Mouse (Mus musculus) forebrain, embryonic 12.5 days (tissue): ENCODE measurements around the gene Wapl. TPM values are rescaled to one million over a fixed set of nuclear protein-coding genes. Genes with fewer than 3 reads are reported as not detected.

ENCODE experiments used
- ATAC-seq: fragments of 200-750 bp; cut with Nextera tagmentation; 2 replicates; pipeline ENCODE4 v1.8.0; 2017; ENCODE audit warnings: moderate TSS enrichment; ENCODE audit not compliant: low FRiP score
- H3K27ac ChIP-seq: fragments of 300-500 bp; sonication (generic); 2 replicates; pipeline ENCODE4 v1.5.1; 2016; ENCODE audit warnings: mild to moderate bottlenecking
- H3K27me3 ChIP-seq: fragments of 300-500 bp; sonication (generic); 2 replicates; pipeline ENCODE4 v1.6.1; 2016; ENCODE audit warnings: mild to moderate bottlenecking
- H3K36me3 ChIP-seq: fragments of 300-500 bp; sonication (generic); replicated peaks from 2 replicates; pipeline ENCODE4 v1.6.1; 2016; ENCODE audit warnings: mild to moderate bottlenecking
- H3K4me1 ChIP-seq: fragments of 300-500 bp; sonication (generic); 2 replicates; pipeline ENCODE4 v1.6.1; 2016
- H3K4me2 ChIP-seq: fragments of 300-500 bp; sonication (generic); 2 replicates; pipeline ENCODE4 v1.6.1; 2016; ENCODE audit warnings: mild to moderate bottlenecking, moderate library complexity
- H3K4me3 ChIP-seq: fragments of 300-500 bp; sonication (generic); replicated peaks from 2 replicates; pipeline ENCODE4 v1.5.1; 2016; ENCODE audit warnings: mild to moderate bottlenecking
- H3K9ac ChIP-seq: fragments of 300-500 bp; sonication (generic); 2 replicates; pipeline ENCODE4 v1.6.1; 2016; ENCODE audit warnings: mild to moderate bottlenecking
- H3K9me3 ChIP-seq: fragments of 300-500 bp; sonication (generic); 2 replicates; pipeline ENCODE4 v1.6.1; 2016
- WGBS: fragments of 180-500 bp; shearing (Covaris S2); methylation state at CpG from one replicate; pipeline ENCODE4 v1.1.7; 2016; 5-methylcytosine and 5-hydroxymethylcytosine counted together
- polyA plus RNA-seq: library from polyadenylated mRNA; unstranded; fragments of >200 nt; fragmentation: Nextera tagmentation; extraction: Ambion mirVana; gene quantifications from 2 replicates; pipeline ENCODE4 v1.2.1, GENCODE M21; 2016

The Wapl gene
- polyA plus RNA-seq, 1 experiment from 2014 or later: 38.3 TPM

GRCm38 (mm10) chr14:34662478-34662826 is 11.3 kb upstream of the Wapl start:
- H3K36me3 ChIP-seq: no peaks in the 10 kb centered on the region
- 0 out of 2 replicates have a peak overlapping the region, but pooled peaks have one; percentile 47 for H3K9ac ChIP-seq
- peak overlapping the region; percentile 84 for H3K4me2 ChIP-seq
- H3K9me3 ChIP-seq: no peaks in the 10 kb centered on the region
- peaks cover 54% of the 10 kb centered on the region for H3K27me3 ChIP-seq
- H3K4me3 ChIP-seq: peak overlapping the region; percentile 48
- WGBS: 9% methylated on average over 4 of the region's 4 CpGs
- no peak overlapping the region for H3K27ac ChIP-seq
- ATAC-seq: no peak
- peaks cover 15% of the 10 kb centered on the region for H3K4me1 ChIP-seq

GRCm38 (mm10) chr14:34663381-34663780 is 10.3 kb upstream of the Wapl start:
- Histone ChIP-seq H3K4me2 (no peak overlapping the region), H3K4me3 (no peak overlapping the region), H3K27ac (no peak overlapping the region), H3K9ac (no peak overlapping the region), H3K27me3 (peaks cover 54% of the 10 kb centered on the region), H3K4me1 (peaks cover 15% of the 10 kb centered on the region), H3K36me3 (no peaks in the 10 kb centered on the region), H3K9me3 (no peaks in the 10 kb centered on the region)
- WGBS: 72% methylated on average over 1 of the region's 1 CpGs
- no peak for ATAC-seq

GRCm38 (mm10) chr14:34669082-34669481 is 4.6 kb upstream of the Wapl start:
- Histone ChIP-seq H3K4me1 (peaks cover 6% of the 10 kb centered on the region; the same call in 1 of the 2 replicates), H3K4me2 (no peak overlapping the region), H3K9me3 (no peaks in the 10 kb centered on the region), H3K9ac (no peak overlapping the region), H3K27me3 (peaks cover 4% of the 10 kb centered on the region; the same call in 1 of the 2 replicates), H3K4me3 (no peak overlapping the region), H3K27ac (no peak overlapping the region), H3K36me3 (no peaks in the 10 kb centered on the region)
- no peak for ATAC-seq
- WGBS: 70% methylated on average over 3 of the region's 3 CpGs

- Histone ChIP-seq H3K9ac (no peak overlapping the region), H3K4me3 (no peak overlapping the region), H3K27ac (no peak overlapping the region), H3K27me3 (no peaks in the 10 kb centered on the region), H3K4me1 (peaks cover 11% of the 10 kb centered on the region), H3K36me3 (no peaks in the 10 kb centered on the region), H3K9me3 (no peaks in the 10 kb centered on the region), H3K4me2 (no peak overlapping the region)
- WGBS: 48% methylated on average over 2 of the region's 2 CpGs
- no peak for ATAC-seq
Observed at GRCm38 (mm10) chr14:34670256-34670655, 3.5 kb upstream of the Wapl start.

GRCm38 (mm10) chr14:34674229-34674791 is 582 bp downstream of the Wapl start:
- no peak for ATAC-seq
- under 1% methylated on average over 52 of the region's 52 CpGs for WGBS

GRCm38 (mm10) chr14:34674932-34675331 is 1.2 kb downstream of the Wapl start:
- Histone ChIP-seq H3K4me2 (peak overlapping the region; percentile 85), H3K36me3 (0 out of 2 replicates have a peak, but pooled peaks cover 6% of the 10 kb centered on the region), H3K4me1 (peaks cover 15% of the 10 kb centered on the region), H3K27ac (no peak overlapping the region), H3K9ac (peak overlapping the region; percentile 93), H3K27me3 (no peaks in the 10 kb centered on the region), H3K4me3 (peak overlapping the region; percentile 98), H3K9me3 (no peaks in the 10 kb centered on the region)
- WGBS: 37% methylated on average over 9 of the region's 9 CpGs
- ATAC-seq: no peak

More at GRCm38 (mm10) chr14:34674229-34674791, 582 bp downstream of the Wapl start:
- Histone ChIP-seq H3K27me3 (no peaks in the 10 kb centered on the region), H3K36me3 (0 out of 2 replicates have a peak, but pooled peaks cover 6% of the 10 kb centered on the region), H3K9ac (peak overlapping the region; percentile 93), H3K9me3 (no peaks in the 10 kb centered on the region), H3K27ac (peak overlapping the region; percentile 94), H3K4me3 (peak overlapping the region; percentile 98), H3K4me1 (peaks cover 15% of the 10 kb centered on the region), H3K4me2 (peak overlapping the region; percentile 85)

- 77% methylated on average over 5 of the region's 5 CpGs for WGBS
Observed at GRCm38 (mm10) chr14:34675347-34675865, 1.7 kb downstream of the Wapl start.

GRCm38 (mm10) chr14:34680815-34681214 is 7.1 kb downstream of the Wapl start:
- H3K9ac ChIP-seq: no peak overlapping the region
- no peak overlapping the region for H3K27ac ChIP-seq
- no peak overlapping the region for H3K4me2 ChIP-seq
- H3K4me3 ChIP-seq: no peak overlapping the region
- no peak for ATAC-seq
- H3K4me1 ChIP-seq: no peaks in the 10 kb centered on the region
- 82% methylated on average over 2 of the region's 2 CpGs for WGBS
- no peaks in the 10 kb centered on the region for H3K9me3 ChIP-seq
- peaks cover 11% of the 10 kb centered on the region; the same call in 1 of the 2 replicates for H3K36me3 ChIP-seq
- H3K27me3 ChIP-seq: no peaks in the 10 kb centered on the region

More at GRCm38 (mm10) chr14:34675347-34675865, 1.7 kb downstream of the Wapl start:
- H3K27ac ChIP-seq: no peak overlapping the region
- ATAC-seq: no peak
- H3K9ac ChIP-seq: no peak overlapping the region
- peak overlapping the region; percentile 20; the same call in 1 of the 2 replicates for H3K4me2 ChIP-seq
- H3K9me3 ChIP-seq: no peaks in the 10 kb centered on the region
- 0 out of 2 replicates have a peak, but pooled peaks cover 6% of the 10 kb centered on the region for H3K36me3 ChIP-seq
- peaks cover 15% of the 10 kb centered on the region for H3K4me1 ChIP-seq
- H3K27me3 ChIP-seq: no peaks in the 10 kb centered on the region
- H3K4me3 ChIP-seq: no peak overlapping the region

GRCm38 (mm10) chr14:34684989-34685388 is 11.3 kb downstream of the Wapl start:
- H3K36me3 ChIP-seq: peaks cover 4% of the 10 kb centered on the region; the same call in 1 of the 2 replicates
- no peaks in the 10 kb centered on the region for H3K27me3 ChIP-seq
- no peaks in the 10 kb centered on the region for H3K9me3 ChIP-seq
- ATAC-seq: no peak
- H3K27ac ChIP-seq: no peak overlapping the region
- no peak overlapping the region for H3K4me3 ChIP-seq
- no peak overlapping the region for H3K9ac ChIP-seq
- no peaks in the 10 kb centered on the region for H3K4me1 ChIP-seq
- no peak overlapping the region for H3K4me2 ChIP-seq

- ATAC-seq: no peak
- Histone ChIP-seq H3K4me1 (no peaks in the 10 kb centered on the region), H3K4me3 (no peak overlapping the region), H3K27me3 (no peaks in the 10 kb centered on the region), H3K9ac (no peak overlapping the region), H3K36me3 (peaks cover 26% of the 10 kb centered on the region), H3K27ac (no peak overlapping the region), H3K4me2 (no peak overlapping the region), H3K9me3 (no peaks in the 10 kb centered on the region)
- WGBS: 95% methylated on average over 4 of the region's 4 CpGs
Observed at GRCm38 (mm10) chr14:34693970-34694369, 20.2 kb downstream of the Wapl start.

GRCm38 (mm10) chr14:34697376-34697775 is 23.6 kb downstream of the Wapl start:
- Histone ChIP-seq H3K4me1 (no peaks in the 10 kb centered on the region), H3K4me2 (no peak overlapping the region), H3K9me3 (no peaks in the 10 kb centered on the region), H3K9ac (no peak overlapping the region), H3K36me3 (peaks cover 17% of the 10 kb centered on the region), H3K4me3 (no peak overlapping the region), H3K27ac (no peak overlapping the region), H3K27me3 (no peaks in the 10 kb centered on the region)
- no peak for ATAC-seq
- WGBS: 80% methylated on average over 1 of the region's 1 CpGs

- no peak overlapping the region for H3K27ac ChIP-seq
- H3K4me2 ChIP-seq: no peak overlapping the region
- no peaks in the 10 kb centered on the region for H3K9me3 ChIP-seq
- H3K9ac ChIP-seq: no peak overlapping the region
- no peaks in the 10 kb centered on the region for H3K27me3 ChIP-seq
- H3K4me1 ChIP-seq: no peaks in the 10 kb centered on the region
- WGBS: 86% methylated on average over 2 of the region's 2 CpGs
- ATAC-seq: no peak
- H3K4me3 ChIP-seq: no peak overlapping the region
- H3K36me3 ChIP-seq: peaks cover 18% of the 10 kb centered on the region
Observed at GRCm38 (mm10) chr14:34710209-34710608, 36.5 kb downstream of the Wapl start.

- no peak for ATAC-seq
- no peak overlapping the region for H3K4me2 ChIP-seq
- H3K9ac ChIP-seq: no peak overlapping the region
- no peak overlapping the region for H3K4me3 ChIP-seq
- H3K27me3 ChIP-seq: no peaks in the 10 kb centered on the region
- H3K36me3 ChIP-seq: peaks cover 18% of the 10 kb centered on the region
- WGBS: 96% methylated on average over 3 of the region's 3 CpGs
- H3K4me1 ChIP-seq: no peaks in the 10 kb centered on the region
- no peaks in the 10 kb centered on the region for H3K9me3 ChIP-seq
- no peak overlapping the region for H3K27ac ChIP-seq
Observed at GRCm38 (mm10) chr14:34712027-34712426, 38.3 kb downstream of the Wapl start.
